Comparison of ENCODE assay signal across 8 mouse cellular contexts in genomic region chr12:80760396-80760801, GRCm38 (mm10). TPM values are rescaled to one million over a fixed set of nuclear protein-coding genes. Genes with fewer than 3 reads are reported as not detected.
DNase-seq lines count a peak whose midpoint lies in the region; TF ChIP-seq lines count a peak whose summit lies in the region.

Gene Ccdc177, minus strand, starts transcription at chr12:80760687.

- peak within 1 kb of the TSS; percentile 94 for H3K27ac ChIP-seq in left cerebral cortex, adult 2 months

- DNase-seq in adrenal gland, adult 2 months: peak; percentile 67
- peak; percentile 93 for DNase-seq in embryo, embryonic 10 days (ENCODE audit: low spot score)
- DNase-seq in gastrocnemius, postnatal 14 days: peak; percentile 73
- DNase-seq in induced T-regulatory cell, adult 2 months (ENCODE audit: low read depth): peak; percentile 90
- peak; percentile 85 to 87 for DNase-seq in left cerebral cortex, adult 2 months (ENCODE audit: extremely low spot score in 1 of 2, low spot score in 2 of 2)
- peak; percentile 64 to 83 for DNase-seq in lung, postnatal 4 days
- DNase-seq in right cerebral cortex, postnatal 25 days: peak; percentile 81
- peak; percentile 76 for DNase-seq in urinary bladder, postnatal 25 days (ENCODE audit: low spot score)

- TF ChIP-seq CTCF in left cerebral cortex, adult 2 months (IDR thresholded peaks at IDR 0.05): peak; percentile 92

- peak within 1 kb of the TSS; percentile 75 for H3K4me3 ChIP-seq in left cerebral cortex, adult 2 months

- intact Hi-C loops in gastrocnemius, postnatal 14 days (cut with DNase I; ENCODE audit: low total_unique reads): loop anchor here (5.0 kb wide), 1 partner anchor 33 kb away; no protein-coding TSS in a partner anchor
- intact Hi-C loops in left cerebral cortex, adult 2 months (cut with DNase I): loop anchor here (1.0 kb wide), 2 partner anchors 26 to 30 kb away; no protein-coding TSS in a partner anchor

RNA-seq across cellular contexts. Expression of gene Ccdc177, which starts in this region (rescaled TPM):
- under 1 TPM in 1 of 2 experiments, not detected in 1; 0.07 TPM for total RNA-seq in adrenal gland, adult 2 months (2021)
- not detected in 2 replicates for polyA plus RNA-seq in adrenal gland, adult 2 months (2012; rRNA removed)
- total RNA-seq in gastrocnemius, postnatal 14 days (2021): under 1 TPM in 1 of 2 experiments, not detected in 1; 0.07 TPM
- 10 to 100 TPM; 11.6 to 15.3 TPM for total RNA-seq in left cerebral cortex, adult 2 months (2021)

Comparison
In these comparisons a context has a peak if more than half of its experiments do, and no peak if none do; other contexts are left out.
1. Peak in every context shown above with its lines: DNase-seq, H3K4me3 ChIP-seq and H3K27ac ChIP-seq.
2. RNA of gene Ccdc177 (total RNA-seq): 11.6 to 15.3 TPM in left cerebral cortex, adult 2 months; 0.07 TPM in adrenal gland, adult 2 months and 0.07 TPM in gastrocnemius, postnatal 14 days; every median in the first group is over 10 times any median in the second.
3. Peak in DNase-seq in adrenal gland, adult 2 months; RNA of the gene not detected or under 1 TPM.
4. Peak in DNase-seq in gastrocnemius, postnatal 14 days; RNA of the gene not detected or under 1 TPM.